Mouse (Mus musculus) adrenal gland, postnatal 25 days (tissue): ENCODE data around the gene Olfr1097. TPM values are rescaled to one million over a fixed set of nuclear protein-coding genes. Genes with fewer than 3 reads are reported as not detected.

Experiments used
- DNase-seq: peaks from one replicate; pipeline ENCODE4 v3.0.0; 2021; ENCODE audit warnings: mixed read lengths
- long read RNA-seq: library from polyadenylated mRNA; stranded (forward); transcript quantifications from one replicate; pipeline ENCODE4 v2.0.0, GENCODE M21; 2021
- total RNA-seq: library from RNA; stranded (reverse); gene quantifications from 2 replicates; pipeline ENCODE4 v1.2.3, GENCODE M21; 2021

Gene Olfr1097
- not detected in 2 replicates for total RNA-seq
- long read RNA-seq: 0 reads

GRCm38 (mm10) chr2:86892116-86892515 is at the start of gene Olfr1097:
Gene Olfr1097, minus strand, starts transcription at chr2:86892216.
- no peak for DNase-seq

DNA sequence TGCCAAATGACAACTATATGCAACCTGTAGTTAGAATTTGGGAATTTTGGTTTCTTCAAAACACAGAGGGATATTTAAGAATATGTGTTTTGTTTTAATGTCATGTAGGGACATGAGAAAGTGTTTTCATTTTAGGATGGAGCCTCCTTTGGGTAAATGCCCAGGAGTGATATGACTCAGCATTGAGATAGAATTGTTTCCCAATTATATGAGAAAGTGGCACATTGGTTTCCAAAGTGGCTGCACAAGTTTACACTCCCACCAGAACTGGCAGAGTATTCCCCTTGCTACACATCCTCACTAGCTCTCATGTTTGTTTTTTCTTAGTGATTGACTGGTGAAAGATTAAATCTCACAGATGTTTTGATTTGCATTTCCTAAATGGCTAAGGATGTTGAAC is 34.5 kb upstream of the Olfr1097 start:
- no peak for DNase-seq

GRCm38 (mm10) chr2:86924445-86924844 is 32.4 kb upstream of the Olfr1097 start, which contains the start of gene Olfr1098:
Gene Olfr1098, minus strand, starts transcription at chr2:86924545.
- no peak for DNase-seq

GRCm38 (mm10) chr2:86905647-86906046 is 13.6 kb upstream of the Olfr1097 start:
- no peak for DNase-seq

- no peak for DNase-seq
These were observed 17.3 kb downstream of the Olfr1097 start, which contains the start of gene Gm13723 for GRCm38 (mm10) chr2:86874702-86875101. Gene Gm13723, minus strand, starts transcription at chr2:86874802.

DNA sequence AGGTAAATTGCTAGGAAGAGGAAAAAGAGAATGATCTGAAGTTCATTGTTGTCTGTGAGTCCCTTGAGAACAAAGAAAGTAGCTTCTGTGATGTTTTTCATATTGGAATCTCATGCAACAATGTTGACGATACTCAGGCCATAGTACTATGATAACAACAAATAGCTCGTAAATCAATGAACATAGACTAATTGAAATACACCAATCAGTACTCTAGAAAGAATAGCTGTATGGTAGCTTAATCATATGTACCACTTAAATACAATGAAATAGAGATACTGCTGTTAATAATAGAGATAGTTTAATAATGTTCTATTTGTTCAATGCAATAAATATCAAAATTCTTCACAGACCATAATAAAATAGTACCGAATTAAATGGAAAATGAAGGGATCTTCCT is 40.4 kb downstream of the Olfr1097 start, which contains the start of gene Olfr1095:
TSS of gene Olfr1095 (minus strand) at position 101 of the 400 bp plus-strand sequence.
- DNase-seq: no peak

Other genes with a start within 250 kb of the Olfr1097 start
- not detected in 2 replicates for gene Olfr1085, start 230.2 kb downstream of the Olfr1097 start, total RNA-seq
- gene Olfr1086, start 212.1 kb downstream of the Olfr1097 start, total RNA-seq: not detected in 2 replicates
- not detected in 2 replicates for gene Olfr1087, start 193.8 kb downstream of the Olfr1097 start, total RNA-seq
- not detected in 2 replicates for gene Olfr1089, start 158.5 kb downstream of the Olfr1097 start, total RNA-seq
- gene Olfr1090, start 133.2 kb downstream of the Olfr1097 start, total RNA-seq: not detected in 2 replicates
- not detected in 2 replicates for gene Olfr1093, start 109.7 kb downstream of the Olfr1097 start, total RNA-seq
- gene Olfr141, start 82.2 kb downstream of the Olfr1097 start, total RNA-seq: not detected in 2 replicates
- not detected in 2 replicates for gene Olfr1094, start 67.6 kb downstream of the Olfr1097 start, total RNA-seq
- not detected in 2 replicates for gene Olfr1095, start 40.5 kb downstream of the Olfr1097 start, total RNA-seq
- gene Gm13723, start 17.4 kb downstream of the Olfr1097 start, total RNA-seq: not detected in 2 replicates
- not detected in 2 replicates for gene Olfr1098, start 32.3 kb upstream of the Olfr1097 start, total RNA-seq
- gene Olfr1099, start 68.5 kb upstream of the Olfr1097 start, total RNA-seq: not detected in 2 replicates
- not detected in 2 replicates for gene Olfr1100, start 87.7 kb upstream of the Olfr1097 start, total RNA-seq
- gene Olfr1101, start 99.0 kb upstream of the Olfr1097 start, total RNA-seq: not detected in 2 replicates
- gene Olfr1102, start 106.2 kb upstream of the Olfr1097 start, total RNA-seq: not detected in 2 replicates
- gene Olfr1104, start 134.9 kb upstream of the Olfr1097 start, total RNA-seq: not detected in 2 replicates
- not detected in 2 replicates for gene Olfr1105, start 144.3 kb upstream of the Olfr1097 start, total RNA-seq
- gene Olfr1106, start 160.1 kb upstream of the Olfr1097 start, total RNA-seq: not detected in 2 replicates
- not detected in 2 replicates for gene Olfr1107, start 183.6 kb upstream of the Olfr1097 start, total RNA-seq
- not detected in 2 replicates for gene Olfr1109, start 203.8 kb upstream of the Olfr1097 start, total RNA-seq
- not detected in 2 replicates for gene Olfr259, start 222.4 kb upstream of the Olfr1097 start, total RNA-seq
- not detected in 2 replicates for gene Olfr1110, start 248.1 kb upstream of the Olfr1097 start, total RNA-seq